Mouse (Mus musculus) G1E (cell line): Measurements from ENCODE around the gene Pbx3.

ENCODE experiments used
- CTCF ChIP-seq: IDR thresholded peaks from 2 replicates; pipeline ENCODE4 v1.5.1; 2012; ENCODE audit warnings: low read depth, low read length, inconsistent platforms, mixed read lengths
- GATA1 ChIP-seq: IDR thresholded peaks from 2 replicates; pipeline ENCODE4 v1.6.1; 2012; ENCODE audit warnings: borderline replicate concordance, low read length, inconsistent platforms, mixed read lengths
- TAL1 ChIP-seq: conservative IDR thresholded peaks from 2 replicates; pipeline ENCODE4 v1.6.1; 2012; ENCODE audit warnings: low read depth, low read length, inconsistent platforms, mixed read lengths

- TF ChIP-seq GATA1: no peak
- no peak for TF ChIP-seq CTCF
- TF ChIP-seq TAL1: no peak
Observed at GRCm38 (mm10) chr2:34249141-34249960, 123.6 kb downstream of the Pbx3 start.
